Mouse (Mus musculus) intestine, postnatal 0 days (tissue): Measurements from ENCODE around the gene Prom2. TPM values are rescaled to one million over a fixed set of nuclear protein-coding genes. Genes with fewer than 3 reads are reported as not detected.
A peak's percentile ranks its signal among the peaks of the same experiment; 100 is the strongest.

Experiments used
- ATAC-seq: fragments of 200-750 bp; cut with Nextera tagmentation; 2 replicates; pipeline ENCODE4 v1.8.0; 2017; ENCODE audit warnings: mild to moderate bottlenecking, moderate TSS enrichment, moderate library complexity
- H3K27ac ChIP-seq: fragments of 300-500 bp; sonication (generic); 2 replicates; pipeline ENCODE4 v1.5.1; 2014; ENCODE audit warnings: mild to moderate bottlenecking, low read depth, low read length, moderate library complexity
- H3K27me3 ChIP-seq: fragments of 300-500 bp; sonication (generic); replicated peaks from 2 replicates; pipeline ENCODE4 v1.6.1; 2014; ENCODE audit warnings: low read length, mixed read lengths; ENCODE audit not compliant: control insufficient read depth, insufficient read depth
- H3K36me3 ChIP-seq: fragments of 300-500 bp; sonication (generic); 2 replicates; pipeline ENCODE4 v1.6.1; 2014; ENCODE audit warnings: mild to moderate bottlenecking, moderate library complexity; ENCODE audit not compliant: control insufficient read depth, insufficient read depth
- H3K4me1 ChIP-seq: fragments of 300-500 bp; sonication (generic); replicated peaks from 2 replicates; pipeline ENCODE4 v1.6.1; 2014; ENCODE audit warnings: antibody characterized with exemption, low read length, mixed read lengths; ENCODE audit not compliant: control insufficient read depth, insufficient read depth
- H3K4me2 ChIP-seq: fragments of 300-500 bp; sonication (generic); replicated peaks from 2 replicates; pipeline ENCODE4 v1.6.1; 2014; ENCODE audit warnings: low read depth, mild to moderate bottlenecking, moderate library complexity
- H3K4me3 ChIP-seq: fragments of 300-500 bp; sonication (generic); 2 replicates; pipeline ENCODE4 v1.5.1; 2014; ENCODE audit warnings: low read depth, low read length
- H3K9ac ChIP-seq: fragments of 300-500 bp; sonication (generic); 2 replicates; pipeline ENCODE4 v1.6.1; 2014; ENCODE audit warnings: mild to moderate bottlenecking, low read depth, low read length
- H3K9me3 ChIP-seq: fragments of 300-500 bp; sonication (generic); 2 replicates; pipeline ENCODE4 v1.6.1; 2016; ENCODE audit warnings: mixed run types; ENCODE audit not compliant: control insufficient read depth
- CTCF ChIP-seq: sonication (generic); IDR thresholded peaks from 2 replicates; pipeline ENCODE4 v1.5.1; 2016; ENCODE audit warnings: low read depth, mild to moderate bottlenecking, control low read depth, antibody characterized with exemption, moderate library complexity
- WGBS: fragments of 180-500 bp; shearing (Covaris S2); extraction: QIAGEN DNeasy Blood & Tissue Kit; methylation state at CpG from one replicate; pipeline ENCODE4 v1.1.7; 2014; 5-methylcytosine and 5-hydroxymethylcytosine counted together
- polyA plus RNA-seq: library from polyadenylated mRNA; unstranded; fragments of >200 nt; fragmentation: Nextera tagmentation; extraction: Ambion mirVana; gene quantifications from 2 replicates; pipeline ENCODE4 v1.2.1, GENCODE M21; 2015

Gene Prom2
- 0.04 TPM in 1 of 2 replicates, not detected in the other for polyA plus RNA-seq

- Histone ChIP-seq H3K27me3 (peaks cover 13% of the 10 kb centered on the region; the same call in 1 of the 2 replicates), H3K9me3 (no peaks in the 10 kb centered on the region), H3K9ac (no peak within 1 kb of the TSS), H3K36me3 (no peaks in the 10 kb centered on the region), H3K4me2 (peak within 1 kb of the TSS; percentile 50), H3K4me3 (no peak within 1 kb of the TSS), H3K4me1 (no peaks in the 10 kb centered on the region), H3K27ac (no peak within 1 kb of the TSS)
- ATAC-seq = peak; percentile 43
- TF ChIP-seq CTCF = no peak
- WGBS = 3% methylated on average over 28 of the region's 29 CpGs
Observed at GRCm38 (mm10) chr2:127541185-127541584, at the start of gene Prom2. Gene Prom2, minus strand, starts transcription at chr2:127541467.

GRCm38 (mm10) chr2:127590840-127591239 lies 49.6 kb upstream of the Prom2 start:
- Histone ChIP-seq H3K27me3 (no peaks in the 10 kb centered on the region), H3K27ac (no peak overlapping the region), H3K4me1 (peaks cover 8% of the 10 kb centered on the region; the same call in 1 of the 2 replicates), H3K9me3 (no peaks in the 10 kb centered on the region), H3K4me2 (no peak overlapping the region), H3K36me3 (peaks cover 25% of the 10 kb centered on the region; the same call in 1 of the 2 replicates), H3K9ac (no peak overlapping the region), H3K4me3 (no peak overlapping the region)
- TF ChIP-seq CTCF = peak; percentile 32; the same call in 1 of the 2 replicates
- ATAC-seq = no peak
- 74% methylated on average over 4 of the region's 4 CpGs for WGBS

- peaks cover 19% of the 10 kb centered on the region; the same call in 1 of the 2 replicates for H3K36me3 ChIP-seq
Observed at GRCm38 (mm10) chr2:127590204-127590603, 48.9 kb upstream of the Prom2 start.

GRCm38 (mm10) chr2:127588897-127589296 lies 47.6 kb upstream of the Prom2 start:
- Histone ChIP-seq H3K9ac (no peak overlapping the region), H3K36me3 (peaks cover 6% of the 10 kb centered on the region; the same call in 1 of the 2 replicates), H3K4me2 (no peak overlapping the region), H3K27ac (no peak overlapping the region), H3K27me3 (no peaks in the 10 kb centered on the region), H3K4me3 (no peak overlapping the region), H3K4me1 (peaks cover 8% of the 10 kb centered on the region; the same call in 1 of the 2 replicates), H3K9me3 (no peaks in the 10 kb centered on the region)
- no peak for ATAC-seq
- 93% methylated on average over 9 of the region's 9 CpGs for WGBS
- no peak for TF ChIP-seq CTCF

More at GRCm38 (mm10) chr2:127590204-127590603, 48.9 kb upstream of the Prom2 start:
- no peaks in the 10 kb centered on the region for H3K9me3 ChIP-seq
- no peak for ATAC-seq
- H3K4me1 ChIP-seq = peaks cover 8% of the 10 kb centered on the region; the same call in 1 of the 2 replicates
- no peaks in the 10 kb centered on the region for H3K27me3 ChIP-seq
- H3K4me2 ChIP-seq = peak overlapping the region; percentile 32; the same call in 1 of the 2 replicates
- 70% methylated on average over 15 of the region's 15 CpGs for WGBS
- H3K27ac ChIP-seq = no peak overlapping the region
- no peak overlapping the region for H3K9ac ChIP-seq
- H3K4me3 ChIP-seq = no peak overlapping the region
- no peak for TF ChIP-seq CTCF

- Histone ChIP-seq H3K4me2 (peak overlapping the region; percentile 77), H3K9ac (peak overlapping the region; percentile 87), H3K4me3 (peak overlapping the region; percentile 99), H3K4me1 (peaks cover 8% of the 10 kb centered on the region; the same call in 1 of the 2 replicates), H3K27me3 (no peaks in the 10 kb centered on the region), H3K9me3 (no peaks in the 10 kb centered on the region), H3K27ac (peak overlapping the region; percentile 94; the same call in 1 of the 2 replicates), H3K36me3 (no peaks in the 10 kb centered on the region; the same call in 1 of the 2 replicates)
- WGBS = 0% methylated on average over 22 of the region's 22 CpGs
- no peak for TF ChIP-seq CTCF
- no peak for ATAC-seq
Observed at GRCm38 (mm10) chr2:127587514-127587844, 46.2 kb upstream of the Prom2 start.

- Histone ChIP-seq H3K9ac (peak within 1 kb of the TSS; percentile 87), H3K27me3 (no peaks in the 10 kb centered on the region), H3K36me3 (no peaks in the 10 kb centered on the region), H3K4me1 (peaks cover 8% of the 10 kb centered on the region; the same call in 1 of the 2 replicates), H3K4me2 (peak within 1 kb of the TSS; percentile 77), H3K9me3 (no peaks in the 10 kb centered on the region), H3K27ac (peak within 1 kb of the TSS; percentile 94), H3K4me3 (peak within 1 kb of the TSS; percentile 99)
- WGBS = 3% methylated on average over 39 of the region's 39 CpGs
- TF ChIP-seq CTCF = no peak; the same call in 1 of the 2 replicates
- peak; percentile 72 for ATAC-seq
Observed at GRCm38 (mm10) chr2:127586694-127587513, 45.6 kb upstream of the Prom2 start, which contains the start of the genes Zfp661 and Mrps5. Gene Zfp661, minus strand, starts transcription at chr2:127587094. Gene Mrps5, plus strand, starts transcription at chr2:127587222.
